Mouse (Mus musculus): ENCODE measurements around the gene Shisa6. TPM values are rescaled to one million over a fixed set of nuclear protein-coding genes. Genes with fewer than 3 reads are reported as not detected.
A peak's percentile ranks its signal among the peaks of the same experiment; 100 is the strongest.

Gene Shisa6
- polyA plus RNA-seq (2016; fragmentation: Nextera tagmentation; extraction: Ambion mirVana): 0.52 and 1.2 TPM in 2 replicates

- no peaks in the 10 kb centered on the region for H3K36me3 ChIP-seq
- DNase-seq (ENCODE audit: low spot score): peak; percentile 66
- H3K27me3 ChIP-seq (ENCODE audit: insufficient read depth, poor library complexity, severe bottlenecking): peaks cover 84% of the 10 kb centered on the region
- peak within 1 kb of the TSS; percentile 86 for H3K27ac ChIP-seq
- H3K9me3 ChIP-seq: no peaks in the 10 kb centered on the region
- H3K4me3 ChIP-seq: peak within 1 kb of the TSS; percentile 72
- H3K4me1 ChIP-seq (replicated peaks): peaks cover 24% of the 10 kb centered on the region
- under 1% methylated on average over 89 of the region's 89 CpGs for WGBS
Observed at GRCm38 (mm10) chr11:66525371-66526045, at the start of gene Shisa6. Shisa6 (minus strand) TSS chr11:66525964.

- H3K27me3 ChIP-seq (ENCODE audit: insufficient read depth, poor library complexity, severe bottlenecking): peaks cover 5% of the 10 kb centered on the region; the same call in 1 of the 2 replicates
- H3K4me3 ChIP-seq: no peak overlapping the region
- H3K27ac ChIP-seq: no peak overlapping the region
- no peaks in the 10 kb centered on the region for H3K36me3 ChIP-seq
- 29% methylated on average over 2 of the region's 2 CpGs for WGBS
- no peaks in the 10 kb centered on the region; the same call in 1 of the 2 replicates for H3K4me1 ChIP-seq (replicated peaks)
- DNase-seq (ENCODE audit: low spot score): no peak
- H3K9me3 ChIP-seq: no peaks in the 10 kb centered on the region
Observed at GRCm38 (mm10) chr11:66573888-66574287, 48.1 kb upstream of the Shisa6 start.

- Histone ChIP-seq H3K27me3 (ENCODE audit: insufficient read depth, poor library complexity, severe bottlenecking) (peaks cover 45% of the 10 kb centered on the region), H3K9me3 (no peaks in the 10 kb centered on the region), H3K27ac (no peak overlapping the region), H3K4me3 (no peak overlapping the region), H3K4me1 (replicated peaks) (peaks cover 19% of the 10 kb centered on the region), H3K36me3 (no peaks in the 10 kb centered on the region)
- no peak for DNase-seq (ENCODE audit: low spot score)
- 52% methylated on average over 4 of the region's 4 CpGs for WGBS
Observed at GRCm38 (mm10) chr11:66569045-66569444, 43.3 kb upstream of the Shisa6 start.

GRCm38 (mm10) chr11:66568386-66568791, 42.6 kb upstream of the Shisa6 start:
- H3K36me3 ChIP-seq: no peaks in the 10 kb centered on the region
- DNase-seq (ENCODE audit: low spot score): peak; percentile 13
- no peak overlapping the region for H3K27ac ChIP-seq
- H3K4me1 ChIP-seq (replicated peaks): peaks cover 19% of the 10 kb centered on the region
- no peaks in the 10 kb centered on the region for H3K9me3 ChIP-seq
- WGBS: 10% methylated on average over 4 of the region's 4 CpGs
- H3K4me3 ChIP-seq: no peak overlapping the region
- peaks cover 45% of the 10 kb centered on the region for H3K27me3 ChIP-seq (ENCODE audit: insufficient read depth, poor library complexity, severe bottlenecking)

GRCm38 (mm10) chr11:66567382-66567781, 41.6 kb upstream of the Shisa6 start:
- Histone ChIP-seq H3K27ac (no peak overlapping the region), H3K27me3 (ENCODE audit: insufficient read depth, poor library complexity, severe bottlenecking) (peaks cover 45% of the 10 kb centered on the region), H3K4me1 (replicated peaks) (peaks cover 19% of the 10 kb centered on the region), H3K4me3 (0 out of 2 replicates have a peak overlapping the region, but pooled peaks have one; percentile 3), H3K36me3 (no peaks in the 10 kb centered on the region), H3K9me3 (no peaks in the 10 kb centered on the region)
- DNase-seq (ENCODE audit: low spot score): no peak
- WGBS: 8% methylated on average over 10 of the region's 10 CpGs

GRCm38 (mm10) chr11:66562274-66562673, 36.5 kb upstream of the Shisa6 start:
- DNase-seq (ENCODE audit: low spot score): no peak

GRCm38 (mm10) chr11:66537820-66538219, 12.1 kb upstream of the Shisa6 start:
- 61% methylated on average over 1 of the region's 1 CpGs for WGBS
- DNase-seq (ENCODE audit: low spot score): no peak
- Histone ChIP-seq H3K9me3 (no peaks in the 10 kb centered on the region), H3K4me3 (no peak overlapping the region), H3K4me1 (replicated peaks) (no peaks in the 10 kb centered on the region), H3K27me3 (ENCODE audit: insufficient read depth, poor library complexity, severe bottlenecking) (no peaks in the 10 kb centered on the region), H3K36me3 (no peaks in the 10 kb centered on the region), H3K27ac (no peak overlapping the region)

More at GRCm38 (mm10) chr11:66562274-66562673, 36.5 kb upstream of the Shisa6 start:
- Histone ChIP-seq H3K36me3 (no peaks in the 10 kb centered on the region), H3K9me3 (no peaks in the 10 kb centered on the region), H3K27me3 (ENCODE audit: insufficient read depth, poor library complexity, severe bottlenecking) (peaks cover 25% of the 10 kb centered on the region), H3K4me3 (no peak overlapping the region), H3K27ac (no peak overlapping the region), H3K4me1 (replicated peaks) (peaks cover 4% of the 10 kb centered on the region; the same call in 1 of the 2 replicates)
- 83% methylated on average over 7 of the region's 7 CpGs for WGBS

- Histone ChIP-seq H3K36me3 (no peaks in the 10 kb centered on the region), H3K27me3 (ENCODE audit: insufficient read depth, poor library complexity, severe bottlenecking) (no peaks in the 10 kb centered on the region), H3K4me3 (no peak overlapping the region), H3K4me1 (replicated peaks) (no peaks in the 10 kb centered on the region), H3K27ac (no peak overlapping the region), H3K9me3 (no peaks in the 10 kb centered on the region)
- WGBS: 82% methylated on average over 9 of the region's 9 CpGs
- no peak for DNase-seq (ENCODE audit: low spot score)
Observed at GRCm38 (mm10) chr11:66535866-66536265, 10.1 kb upstream of the Shisa6 start.

- peaks cover 1% of the 10 kb centered on the region; the same call in 1 of the 2 replicates for H3K27me3 ChIP-seq (ENCODE audit: insufficient read depth, poor library complexity, severe bottlenecking)
- H3K4me1 ChIP-seq (replicated peaks): no peaks in the 10 kb centered on the region
- no peak for DNase-seq (ENCODE audit: low spot score)
Observed at GRCm38 (mm10) chr11:66535156-66535555, 9.4 kb upstream of the Shisa6 start.

GRCm38 (mm10) chr11:66534291-66534690, 8.5 kb upstream of the Shisa6 start:
- DNase-seq (ENCODE audit: low spot score): no peak
- H3K27me3 ChIP-seq (ENCODE audit: insufficient read depth, poor library complexity, severe bottlenecking): peaks cover 7% of the 10 kb centered on the region
- H3K4me1 ChIP-seq (replicated peaks): no peaks in the 10 kb centered on the region
- no peak overlapping the region for H3K27ac ChIP-seq
- H3K4me3 ChIP-seq: no peak overlapping the region
- H3K9me3 ChIP-seq: no peaks in the 10 kb centered on the region
- 82% methylated on average over 4 of the region's 4 CpGs for WGBS
- no peaks in the 10 kb centered on the region for H3K36me3 ChIP-seq

More at GRCm38 (mm10) chr11:66535156-66535555, 9.4 kb upstream of the Shisa6 start:
- WGBS: 79% methylated on average over 4 of the region's 4 CpGs
- Histone ChIP-seq H3K36me3 (no peaks in the 10 kb centered on the region), H3K27ac (no peak overlapping the region), H3K9me3 (no peaks in the 10 kb centered on the region), H3K4me3 (no peak overlapping the region)

GRCm38 (mm10) chr11:66528146-66528545, 2.4 kb upstream of the Shisa6 start:
- no peaks in the 10 kb centered on the region for H3K9me3 ChIP-seq

GRCm38 (mm10) chr11:66527343-66527742, 1.6 kb upstream of the Shisa6 start:
- DNase-seq (ENCODE audit: low spot score): peak; percentile 35
- H3K4me1 ChIP-seq (replicated peaks): peaks cover 24% of the 10 kb centered on the region
- H3K9me3 ChIP-seq: no peaks in the 10 kb centered on the region
- no peaks in the 10 kb centered on the region for H3K36me3 ChIP-seq
- peaks cover 76% of the 10 kb centered on the region for H3K27me3 ChIP-seq (ENCODE audit: insufficient read depth, poor library complexity, severe bottlenecking)
- 2% methylated on average over 5 of the region's 5 CpGs for WGBS
- 0 out of 2 replicates have a peak overlapping the region, but pooled peaks have one; percentile 9 for H3K4me3 ChIP-seq
- no peak overlapping the region for H3K27ac ChIP-seq

More at GRCm38 (mm10) chr11:66528146-66528545, 2.4 kb upstream of the Shisa6 start:
- DNase-seq (ENCODE audit: low spot score): no peak
- H3K4me1 ChIP-seq (replicated peaks): peaks cover 24% of the 10 kb centered on the region
- H3K27ac ChIP-seq: no peak overlapping the region
- H3K4me3 ChIP-seq: no peak overlapping the region
- no peaks in the 10 kb centered on the region for H3K36me3 ChIP-seq
- peaks cover 68% of the 10 kb centered on the region for H3K27me3 ChIP-seq (ENCODE audit: insufficient read depth, poor library complexity, severe bottlenecking)

- no peak for DNase-seq (ENCODE audit: low spot score)
- peak overlapping the region; percentile 72 for H3K4me3 ChIP-seq
- no peaks in the 10 kb centered on the region for H3K36me3 ChIP-seq
- 0 out of 2 replicates have a peak overlapping the region, but pooled peaks have one; percentile 86 for H3K27ac ChIP-seq
- peaks cover 24% of the 10 kb centered on the region for H3K4me1 ChIP-seq (replicated peaks)
- 4% methylated on average over 5 of the region's 5 CpGs for WGBS
- peaks cover 80% of the 10 kb centered on the region for H3K27me3 ChIP-seq (ENCODE audit: insufficient read depth, poor library complexity, severe bottlenecking)
- no peaks in the 10 kb centered on the region for H3K9me3 ChIP-seq
Observed at GRCm38 (mm10) chr11:66526981-66527320, 1.2 kb upstream of the Shisa6 start.

Measured in hindbrain, embryonic 10.5 days (tissue).